Comparison of ENCODE assay signal across 14 mouse cellular contexts in genomic region chr14:78886566-78887234, GRCm38 (mm10). TPM values are rescaled to one million over a fixed set of nuclear protein-coding genes. Genes with fewer than 3 reads are reported as not detected.
DNase-seq lines count a peak whose midpoint lies in the region; ATAC-seq and TF ChIP-seq lines count a peak whose summit lies in the region.
"Had no signal": no experiment of that assay in that cellular context is flagged by ENCODE, and none has a peak within 500 bp of the region (broad histone marks: within the 10 kb centered on the region; RNA-seq: fewer than 3 reads in every experiment).

No protein-coding gene starts in this region.

- no peak for TF ChIP-seq POLR2A in lung, adult 2 months (IDR thresholded peaks at IDR 0.05; ENCODE audit: borderline replicate concordance, extremely low read depth, low read depth, low read length)

- DNase-seq in lung, embryonic 14.5 days, result peak; percentile 47
- DNase-seq in lung, adult 2 months, result no peak
- peak; percentile 81 for DNase-seq in adipocyte (ENCODE audit: low spot score)
- DNase-seq in heart, postnatal 36 days, result peak; percentile 24 to 25
- DNase-seq in yolk sac, embryonic 10.5 days (ENCODE audit: low spot score), result no peak
- DNase-seq: gastrocnemius, postnatal 25 days; thymus, adult 18-20 months had no signal

- TF ChIP-seq CTCF in lung, embryonic 14.5 days (IDR thresholded peaks at IDR 0.05; ENCODE audit: low read depth), result no peak
- TF ChIP-seq CTCF in lung, adult 2 months (IDR thresholded peaks at IDR 0.05; ENCODE audit: insufficient read depth, low read length), result no peak

- no peaks in the 10 kb centered on the region for H3K9me3 ChIP-seq in forebrain, embryonic 13.5 days (replicated peaks)
- no peaks in the 10 kb centered on the region for H3K9me3 ChIP-seq in forebrain, embryonic 12.5 days
- H3K9me3 ChIP-seq in lung, embryonic 14.5 days (ENCODE audit: low read depth, low read length), result no peaks in the 10 kb centered on the region
- H3K9me3 ChIP-seq: limb, embryonic 12.5 days; megakaryocyte, embryonic 14.5 days had no signal

- H3K4me1 ChIP-seq in forebrain, embryonic 13.5 days, result peaks cover 8% of the 10 kb centered on the region; the same call in 1 of the 2 replicates
- H3K4me1 ChIP-seq in forebrain, embryonic 12.5 days, result peaks cover 8% of the 10 kb centered on the region
- H3K4me1 ChIP-seq in lung, embryonic 14.5 days (ENCODE audit: insufficient read depth), result no peaks in the 10 kb centered on the region
- H3K4me1 ChIP-seq in lung, adult 2 months (ENCODE audit: control insufficient read depth, insufficient read depth, low read length), result no peaks in the 10 kb centered on the region

- no peak overlapping the region for H3K9ac ChIP-seq in forebrain, embryonic 13.5 days
- H3K9ac ChIP-seq in forebrain, embryonic 12.5 days, result no peak overlapping the region
- H3K9ac ChIP-seq in lung, embryonic 14.5 days, result no peak overlapping the region
- H3K9ac ChIP-seq: limb, embryonic 12.5 days had no signal

- no peak overlapping the region for H3K4me3 ChIP-seq in forebrain, embryonic 13.5 days
- no peak overlapping the region for H3K4me3 ChIP-seq in forebrain, embryonic 12.5 days (replicated peaks)
- H3K4me3 ChIP-seq in lung, embryonic 14.5 days (ENCODE audit: low read depth, low read length), result no peak overlapping the region
- no peak overlapping the region for H3K4me3 ChIP-seq in lung, adult 2 months (replicated peaks; ENCODE audit: extremely low read depth, low read depth, low read length)
- H3K4me3 ChIP-seq: layer of hippocampus, adult 2 months; limb, embryonic 12.5 days; megakaryocyte, embryonic 14.5 days had no signal

- no peak; the same call in 1 of the 2 replicates for ATAC-seq in forebrain, embryonic 13.5 days
- no peak for ATAC-seq in forebrain, embryonic 12.5 days (ENCODE audit: low FRiP score)
- ATAC-seq in lung, embryonic 14.5 days (ENCODE audit: insufficient read depth), result no peak; the same call in 1 of the 2 replicates
- no peak for ATAC-seq in megakaryocyte, adult 5-6 weeks (ENCODE audit: poor library complexity, severe bottlenecking)
- ATAC-seq: intestine, postnatal 0 days had no signal

- peak overlapping the region; percentile 63; the same call in 1 of the 2 replicates for H3K27ac ChIP-seq in forebrain, embryonic 13.5 days
- no peak overlapping the region for H3K27ac ChIP-seq in forebrain, embryonic 12.5 days
- H3K27ac ChIP-seq in lung, embryonic 14.5 days (ENCODE audit: low read depth), result no peak overlapping the region
- H3K27ac ChIP-seq: layer of hippocampus, adult 2 months; limb, embryonic 12.5 days had no signal

- no peak overlapping the region for H3K4me2 ChIP-seq in forebrain, embryonic 13.5 days
- H3K4me2 ChIP-seq in forebrain, embryonic 12.5 days, result no peak overlapping the region
- H3K4me2 ChIP-seq in lung, embryonic 14.5 days, result no peak overlapping the region
- H3K4me2 ChIP-seq: limb, embryonic 12.5 days had no signal

- WGBS in forebrain, embryonic 13.5 days, result 90% methylated on average over 8 of the region's 8 CpGs
- WGBS in forebrain, embryonic 12.5 days, result 92% methylated on average over 8 of the region's 8 CpGs
- 81% methylated on average over 8 of the region's 8 CpGs for WGBS in lung, embryonic 14.5 days
- WGBS in lung, adult 2 months, result 76% methylated on average over 8 of the region's 8 CpGs

- no peaks in the 10 kb centered on the region for H3K27me3 ChIP-seq in forebrain, embryonic 13.5 days
- no peaks in the 10 kb centered on the region for H3K27me3 ChIP-seq in forebrain, embryonic 12.5 days
- no peaks in the 10 kb centered on the region for H3K27me3 ChIP-seq in lung, embryonic 14.5 days (ENCODE audit: insufficient read depth, low read length)
- H3K27me3 ChIP-seq: limb, embryonic 12.5 days; megakaryocyte, embryonic 14.5 days had no signal

- no peaks in the 10 kb centered on the region for H3K36me3 ChIP-seq in forebrain, embryonic 13.5 days (ENCODE audit: poor library complexity, severe bottlenecking)
- H3K36me3 ChIP-seq in forebrain, embryonic 12.5 days (replicated peaks), result no peaks in the 10 kb centered on the region
- no peaks in the 10 kb centered on the region for H3K36me3 ChIP-seq in lung, embryonic 14.5 days (ENCODE audit: insufficient read depth)
- H3K36me3 ChIP-seq: limb, embryonic 12.5 days had no signal

- intact Hi-C loops in heart, postnatal 36 days (cut with DNase I), result no loop called here

RNA-seq across cellular contexts. Expression of gene Vwa8, which starts 37.8 kb away (rescaled TPM):
- polyA plus RNA-seq in forebrain, embryonic 13.5 days (2015; fragmentation: Nextera tagmentation; extraction: Ambion mirVana), result 5.2 and 6.5 TPM in 2 replicates
- 8.0 and 8.2 TPM in 2 replicates for polyA plus RNA-seq in forebrain, embryonic 12.5 days (2016; fragmentation: Nextera tagmentation; extraction: Ambion mirVana)
- polyA plus RNA-seq in lung, embryonic 14.5 days (2014; fragmentation: Nextera tagmentation; extraction: Ambion mirVana), result 12.5 and 13.9 TPM in 2 replicates
- 11.0 and 16.3 TPM in 2 replicates for polyA plus RNA-seq in lung, adult 2 months (2012; rRNA removed)
- total RNA-seq in heart, postnatal 36 days (2021), result 100 to 1,000 TPM; 173 to 197 TPM
- total RNA-seq in megakaryocyte, adult 5-6 weeks (2015), result 7.9 and 9.0 TPM in 2 replicates
- 7.5 and 9.4 TPM in 2 replicates for total RNA-seq in megakaryocyte, adult 5-6 weeks (2017)

Comparison
In these comparisons a context has a peak if more than half of its experiments do, and no peak if none do; other contexts are left out.
1. DNase-seq: peak in lung, embryonic 14.5 days (single experiment), adipocyte (single experiment) and heart, postnatal 36 days (2 of 2); none in lung, adult 2 months (single experiment) and yolk sac, embryonic 10.5 days (single experiment).